Mouse (Mus musculus) hematopoietic multipotent progenitor cell, adult 10-12 weeks (in vitro differentiated cells): ENCODE results near the gene Lect2. TPM values are rescaled to one million over a fixed set of nuclear protein-coding genes. Genes with fewer than 3 reads are reported as not detected.

Experiments
- polyA plus RNA-seq: library from polyadenylated mRNA; stranded (reverse); fragments of >175 nt; gene quantifications from 2 replicates; pipeline ENCODE4 v1.2.3, GENCODE M21; 2012; ENCODE audit warnings: low replicate concordance

Gene Lect2
- polyA plus RNA-seq: not detected in 2 replicates

GRCm38 (mm10) chr13:56548401-56548800 lies at the start of gene Lect2:
Gene Lect2, minus strand, starts transcription at chr13:56548502.

GRCm38 (mm10) chr13:56522081-56522820 lies 26.1 kb downstream of the Lect2 start, which contains the start of gene Fbxl21:
Gene Fbxl21, plus strand, starts transcription at chr13:56522472.

Other genes with a start within 250 kb of the Lect2 start
- not detected in 2 replicates for gene Gm3045, start 121.9 kb downstream of the Lect2 start, polyA plus RNA-seq
- not detected in 2 replicates for gene Slc25a48, start 110.1 kb downstream of the Lect2 start, polyA plus RNA-seq
- gene Il9, start 66.3 kb downstream of the Lect2 start, polyA plus RNA-seq: not detected in 2 replicates
- 0.30 and 0.59 TPM in 2 replicates for gene Fbxl21, start 26.0 kb downstream of the Lect2 start, polyA plus RNA-seq
- 90.3 and 207 TPM in 2 replicates for gene Tgfbi, start 61.0 kb upstream of the Lect2 start, polyA plus RNA-seq
- gene Smad5, start 154.5 kb upstream of the Lect2 start, polyA plus RNA-seq: 6.6 and 7.3 TPM in 2 replicates
- not detected in 2 replicates for gene Gm45623, start 205.3 kb upstream of the Lect2 start, polyA plus RNA-seq